Mouse (Mus musculus) lung, postnatal 10 days (tissue): ENCODE measurements around the gene Jph2.
"Not testable (repeated sequence)": the region's sequence is repeated elsewhere in the genome, so short reads cannot be mapped to it uniquely, and the experiment has no call there.

ENCODE experiments used
- DNase-seq: peaks from one replicate; pipeline ENCODE4 v3.0.0; 2021

Jph2 gene

DNA sequence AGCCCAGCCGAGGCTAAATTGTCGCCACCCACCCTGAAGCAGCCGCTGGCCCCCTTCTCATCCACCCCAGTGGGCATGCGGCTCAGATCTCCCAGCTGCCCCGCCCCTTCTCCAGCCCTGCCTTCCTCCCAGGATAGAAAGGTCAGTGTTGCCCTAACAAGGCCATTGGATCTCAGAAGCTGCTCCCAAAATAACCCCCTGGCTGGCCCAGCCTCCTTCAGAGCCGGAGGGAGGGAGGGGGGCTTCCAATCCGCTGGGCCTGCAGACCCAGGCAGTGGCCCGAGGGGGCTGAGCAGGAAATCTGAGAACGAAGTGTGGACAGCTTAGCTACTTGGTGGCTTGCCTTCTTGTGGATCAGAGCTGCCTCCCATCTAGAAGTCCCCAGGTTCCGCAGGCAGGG, at the start of gene Jph2:
TSS of gene Jph2 (minus strand) at position 89 of the 400 bp plus-strand sequence.
- peak; percentile 88 for DNase-seq

- DNase-seq = no peak
Measured at GRCm38 (mm10) chr2:163447375-163447774, 49.6 kb upstream of the Jph2 start.

DNA sequence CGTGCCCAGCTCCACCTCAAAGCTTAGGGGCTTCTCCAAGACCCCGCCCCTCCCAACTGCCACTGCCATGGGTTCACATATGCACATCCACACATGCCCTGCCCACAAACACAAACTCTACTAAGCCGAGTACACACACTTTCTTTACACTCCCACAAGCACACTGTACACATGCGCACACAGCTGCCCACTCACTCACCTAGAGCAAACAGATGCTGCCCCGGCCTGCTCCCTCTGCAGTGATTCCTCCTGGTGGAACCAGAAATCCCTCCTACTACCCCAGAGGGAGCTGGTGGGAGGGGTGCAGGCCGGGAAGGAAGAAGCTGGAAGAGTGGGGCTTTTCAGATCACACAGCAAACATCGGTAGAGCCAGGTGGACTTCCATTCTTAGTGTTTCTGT, 46.2 kb upstream of the Jph2 start:
- no peak for DNase-seq

DNA sequence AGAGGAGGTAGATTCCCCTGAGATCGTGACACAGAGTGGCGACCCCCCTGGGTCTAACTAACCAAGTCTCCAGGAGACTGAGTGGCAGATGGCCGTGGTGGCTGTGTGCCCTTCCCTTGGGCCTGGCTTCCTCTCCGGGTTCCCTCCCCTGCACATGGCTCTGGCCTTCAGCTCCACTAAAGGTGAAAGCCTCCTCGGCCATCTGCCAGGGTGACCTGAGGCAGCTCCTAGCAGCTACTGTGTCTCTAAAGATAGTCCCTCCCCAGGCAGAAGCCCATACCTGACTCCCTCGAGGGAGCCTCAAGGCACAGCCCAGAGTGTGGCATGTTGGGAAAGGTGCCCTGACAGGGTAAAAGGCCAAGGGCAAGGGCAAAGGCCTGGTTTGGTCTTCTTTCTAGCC, 45.8 kb upstream of the Jph2 start:
- DNase-seq = no peak

DNA sequence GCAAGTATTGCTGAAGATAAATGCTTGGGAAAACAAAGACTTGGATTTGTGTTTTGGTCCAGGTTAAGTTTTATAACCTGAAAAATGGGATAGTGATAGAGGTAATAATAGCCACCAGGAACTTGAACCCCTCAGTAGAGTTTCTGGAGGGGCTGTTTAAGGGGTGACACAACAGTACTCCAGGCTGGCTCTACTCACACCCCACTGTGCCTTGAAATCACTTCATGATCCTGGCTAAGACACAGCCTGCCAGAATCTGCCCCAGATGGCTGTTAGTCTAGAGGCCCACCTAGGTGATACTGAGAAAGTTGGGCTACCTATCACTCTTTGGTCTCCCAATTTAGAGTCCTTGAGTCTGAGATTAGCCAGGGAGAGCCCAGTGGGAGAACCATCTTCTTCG, 41.7 kb upstream of the Jph2 start:
- DNase-seq = no peak

- peak; percentile 47 for DNase-seq
Measured at GRCm38 (mm10) chr2:163438619-163439451, 41.0 kb upstream of the Jph2 start.

DNA sequence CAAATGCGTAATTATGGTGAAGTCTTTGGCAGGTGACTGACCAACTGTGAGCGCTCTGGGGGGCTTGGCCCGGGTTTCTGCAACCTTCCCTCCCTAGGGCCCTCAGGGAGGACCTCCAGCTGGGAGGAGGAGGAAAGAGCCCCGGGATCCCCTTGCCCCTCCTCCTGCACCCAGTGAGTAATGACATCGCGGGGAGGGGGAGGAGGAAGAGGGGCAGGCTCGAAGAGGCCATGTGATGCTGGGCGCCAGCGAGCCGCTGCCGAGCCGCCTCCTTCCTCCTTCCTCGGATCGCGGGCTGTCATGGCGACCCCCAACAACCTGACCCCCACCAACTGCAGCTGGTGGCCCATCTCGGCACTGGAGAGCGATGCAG, 40.4 kb upstream of the Jph2 start, which contains the start of gene Gdap1l1:
TSS of gene Gdap1l1 (plus strand) at position 231 of the 373 bp plus-strand sequence.
- no peak for DNase-seq

DNA sequence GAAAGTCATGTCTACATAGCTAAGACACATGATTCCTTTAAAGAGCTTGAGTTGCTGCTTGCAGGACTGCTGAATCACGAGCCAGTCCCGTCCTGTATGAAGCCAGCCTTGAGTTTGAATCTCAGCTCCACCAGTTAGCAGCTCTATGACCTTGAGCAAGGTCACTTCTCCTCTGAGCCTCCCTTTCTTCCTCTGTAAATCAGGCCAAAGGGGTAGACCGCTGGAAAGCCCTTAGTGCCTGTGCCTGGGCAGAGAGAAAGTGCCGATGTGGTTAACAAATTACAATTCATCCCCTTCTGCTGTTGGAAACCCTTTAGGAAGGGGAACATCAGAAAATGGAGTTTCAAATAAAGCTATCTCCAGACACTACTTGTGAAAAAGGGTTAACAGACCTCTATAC, 40.0 kb upstream of the Jph2 start:
- DNase-seq = no peak

GRCm38 (mm10) chr2:163433971-163434370, 36.2 kb upstream of the Jph2 start:
- no peak for DNase-seq

DNA sequence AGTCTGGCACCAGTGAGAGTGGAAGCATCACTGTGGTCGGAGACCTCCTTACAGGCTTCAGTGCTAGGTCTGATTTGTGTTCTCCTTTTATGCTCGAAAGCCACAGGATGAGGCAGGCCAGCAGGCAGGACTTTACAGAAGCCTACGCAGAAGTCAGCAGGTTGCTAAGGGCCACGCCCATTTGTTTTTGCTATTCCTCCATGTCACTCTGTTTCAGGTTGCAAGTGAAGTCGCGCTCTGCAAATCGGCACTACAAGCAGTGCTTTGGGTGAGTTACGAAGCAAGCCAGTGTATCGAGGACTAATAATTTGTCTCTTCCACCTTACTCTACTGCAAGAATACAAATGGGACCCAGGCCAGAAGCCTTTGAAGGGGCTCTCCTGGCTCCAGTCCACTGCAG, 33.5 kb upstream of the Jph2 start:
- no peak for DNase-seq

DNA sequence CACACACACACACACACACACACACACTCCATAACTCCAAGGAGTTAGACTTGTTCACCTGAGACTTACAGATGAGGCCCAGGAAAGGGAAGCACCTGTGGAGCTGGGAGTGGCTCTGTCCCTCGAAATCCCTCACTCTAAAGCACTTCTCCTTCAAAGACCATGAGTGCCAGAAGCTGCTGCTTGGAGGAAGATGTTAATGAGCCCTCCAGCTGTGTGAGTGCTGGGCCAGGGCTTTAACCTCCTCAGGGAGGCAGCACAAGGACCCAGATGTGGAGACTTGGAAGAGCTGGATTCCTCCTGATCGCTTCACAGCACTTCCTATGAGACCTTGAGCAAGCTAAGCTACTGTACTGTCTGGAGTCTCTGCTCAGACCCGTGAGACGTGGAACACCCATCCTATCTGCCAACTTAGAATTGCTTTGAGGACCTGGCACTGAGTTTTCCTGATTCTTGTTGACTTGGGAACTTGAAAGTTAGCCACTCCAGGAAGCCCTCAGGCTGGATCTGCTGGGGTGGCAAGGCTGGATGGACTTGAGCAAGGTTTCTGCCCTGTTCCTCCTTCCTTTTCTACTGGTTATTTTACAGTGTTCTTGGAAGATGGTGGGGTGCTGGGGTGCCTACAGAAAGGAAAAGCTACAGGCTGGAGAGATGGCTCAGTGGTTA, 30.7 kb upstream of the Jph2 start:
- peak; percentile 19 for DNase-seq

GRCm38 (mm10) chr2:163424597-163424996, 26.8 kb upstream of the Jph2 start, which contains the start of gene Oser1:
Gene Oser1 (minus strand): TSS chr2:163424697.
- DNase-seq = no peak

GRCm38 (mm10) chr2:163422895-163423660, 25.3 kb upstream of the Jph2 start:
- DNase-seq = no peak

GRCm38 (mm10) chr2:163420366-163420886, 22.6 kb upstream of the Jph2 start:
- DNase-seq = peak; percentile 20

DNA sequence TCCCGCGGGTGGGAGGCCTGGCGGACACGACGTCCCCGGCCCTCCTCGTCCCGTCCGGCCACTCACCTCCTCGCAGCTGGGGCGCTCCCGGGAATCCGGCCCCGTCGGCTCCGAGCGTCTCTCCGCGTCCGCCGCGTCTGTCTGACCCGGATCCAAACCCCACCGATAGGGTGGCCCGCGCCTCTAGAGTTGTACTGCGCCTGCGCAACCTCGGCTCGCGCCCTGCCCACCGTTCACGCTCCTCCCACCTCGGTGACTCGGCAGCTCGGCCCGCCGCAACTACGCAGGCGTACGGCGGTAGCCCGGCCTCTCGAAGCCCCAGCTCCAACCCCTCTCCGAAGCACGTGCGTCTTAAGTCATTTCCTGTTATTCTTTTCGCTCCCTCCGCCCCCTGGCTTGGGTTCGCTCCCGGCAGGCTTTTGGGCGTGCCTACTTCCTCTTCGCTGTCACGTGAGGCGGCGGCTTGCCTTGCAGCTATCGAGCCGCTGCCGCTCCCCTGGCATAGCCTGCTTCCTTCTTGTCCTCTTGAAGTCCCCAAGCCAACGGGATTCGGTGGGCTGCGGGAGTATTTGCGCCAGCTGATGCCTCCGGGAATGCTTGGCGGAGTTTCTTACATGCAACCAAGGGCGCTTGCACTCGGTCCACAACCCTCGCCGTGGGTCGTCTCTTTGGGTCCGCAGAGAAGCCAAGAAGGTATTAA, 21.7 kb upstream of the Jph2 start:
- peak; percentile 99 for DNase-seq

GRCm38 (mm10) chr2:163418841-163419345, 21.1 kb upstream of the Jph2 start:
- DNase-seq = peak; percentile 54

GRCm38 (mm10) chr2:163417830-163418229, 20.0 kb upstream of the Jph2 start:
- DNase-seq = no peak

DNA sequence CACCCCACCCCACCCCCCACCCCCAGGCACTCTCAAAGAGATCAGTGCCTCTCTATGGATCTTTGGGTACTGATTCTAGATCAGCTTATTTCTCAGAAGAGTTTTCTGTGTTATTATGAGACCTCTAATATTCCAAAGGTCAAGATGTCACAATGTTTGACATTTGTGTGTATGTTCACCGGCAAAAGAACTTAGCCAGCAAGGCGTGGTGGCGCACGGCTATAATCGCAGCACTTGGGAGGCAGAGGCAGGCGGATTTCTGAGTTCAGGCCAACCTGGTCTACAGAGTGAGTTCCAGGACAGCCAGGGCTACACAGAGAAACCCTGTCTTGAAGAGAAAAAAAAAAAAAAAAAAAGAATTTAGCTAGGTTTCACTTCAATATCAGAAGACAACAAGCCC, 19.2 kb upstream of the Jph2 start:
- DNase-seq = no peak

DNA sequence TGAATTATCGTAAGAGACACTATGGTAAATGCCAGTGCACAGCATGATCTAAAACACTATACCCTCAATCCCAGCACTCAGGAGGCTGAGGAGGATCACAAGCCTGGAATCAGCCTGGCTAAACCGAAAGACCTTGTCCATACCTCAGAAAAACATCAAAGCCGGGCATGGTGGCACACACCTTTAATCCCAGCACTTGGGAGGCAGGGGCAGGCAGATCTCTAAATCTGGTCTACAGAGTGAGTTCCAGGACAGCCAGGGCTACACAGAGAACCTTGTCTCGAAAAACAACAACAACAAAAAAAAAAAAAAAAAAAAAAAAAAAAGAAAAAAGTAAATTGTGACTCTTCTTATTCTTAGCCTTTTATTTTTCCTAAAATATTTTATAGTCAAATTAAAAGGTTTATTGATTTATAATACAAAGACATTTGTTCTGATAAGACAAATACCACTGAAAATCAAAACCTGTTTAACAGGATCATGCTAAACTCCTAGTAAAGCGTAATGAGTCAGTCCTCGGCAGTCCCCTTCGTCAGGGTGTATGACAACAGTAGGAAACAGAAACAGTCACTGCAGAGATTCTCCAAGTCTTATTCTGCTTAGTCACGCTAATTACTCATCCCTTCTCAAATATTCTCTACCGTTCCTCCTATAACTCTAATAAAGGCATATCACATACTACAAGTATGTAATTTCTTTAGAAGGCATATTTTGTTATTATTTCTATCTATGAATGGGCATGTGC, 15.2 kb upstream of the Jph2 start:
- DNase-seq = no peak

GRCm38 (mm10) chr2:163412419-163412818, 14.6 kb upstream of the Jph2 start:
- DNase-seq = no peak

- no peak for DNase-seq
Measured at GRCm38 (mm10) chr2:163411840-163412239, 14.0 kb upstream of the Jph2 start.

GRCm38 (mm10) chr2:163411344-163411743, 13.6 kb upstream of the Jph2 start:
- not testable (repeated sequence) for DNase-seq
